Mouse (Mus musculus): ENCODE results near the gene Ropn1. TPM values are rescaled to one million over a fixed set of nuclear protein-coding genes. Genes with fewer than 3 reads are reported as not detected.
A peak's percentile ranks its signal among the peaks of the same experiment; 100 is the strongest.

The Ropn1 gene
- total and polyA plus RNA-seq, 2 experiments from 2014 or later = not detected

GRCm38 (mm10) chr16:34657983-34658382 is 8.3 kb downstream of the Ropn1 start:
- Histone ChIP-seq H3K36me3 (ENCODE audit: insufficient read depth, low read length) (no peaks in the 10 kb centered on the region), H3K4me2 (ENCODE audit: low read depth, low read length, poor library complexity, severe bottlenecking) (peak overlapping the region; percentile 49), H3K9me3 (ENCODE audit: low read length) (no peaks in the 10 kb centered on the region), H3K27me3 (ENCODE audit: insufficient read depth, low read length) (no peaks in the 10 kb centered on the region), H3K27ac (ENCODE audit: low read depth, low read length) (no peak overlapping the region), H3K4me1 (ENCODE audit: insufficient read depth, low read length) (peaks cover 3% of the 10 kb centered on the region; the same call in 1 of the 2 replicates), H3K4me3 (ENCODE audit: low read depth, low read length) (peak overlapping the region; percentile 28), H3K9ac (replicated peaks; ENCODE audit: low read length, poor library complexity, severe bottlenecking) (no peak overlapping the region)
- no peak for TF ChIP-seq CTCF (IDR thresholded peaks at IDR 0.05)
- 20% methylated on average over 5 of the region's 5 CpGs for WGBS
- ATAC-seq (ENCODE audit: low FRiP score) (no peak), DNase-seq (ENCODE audit: low spot score) (no peak)

DNA sequence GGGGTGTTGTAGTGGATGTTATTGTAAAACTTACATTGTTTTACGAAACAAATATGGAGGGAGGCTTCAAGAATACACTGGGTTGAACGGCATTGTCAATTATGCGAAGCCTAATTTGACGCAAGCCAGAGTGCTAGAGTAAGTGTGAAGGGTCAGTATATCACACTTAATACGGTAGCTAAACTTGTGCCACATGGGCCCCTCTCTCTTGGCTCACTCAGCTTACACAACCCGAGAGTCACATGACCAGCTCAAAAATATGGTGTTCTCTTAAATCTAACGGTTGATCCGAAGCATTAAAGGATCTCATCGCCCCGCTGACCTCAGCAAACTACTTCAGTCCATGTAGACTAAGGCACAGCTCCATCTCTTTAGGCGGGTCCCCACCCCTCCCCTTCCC is 8.7 kb downstream of the Ropn1 start:
- no peak for TF ChIP-seq CTCF (IDR thresholded peaks at IDR 0.05)
- no peaks in the 10 kb centered on the region for H3K9me3 ChIP-seq (ENCODE audit: low read length)
- ATAC-seq (ENCODE audit: low FRiP score) (no peak), DNase-seq (ENCODE audit: low spot score) (no peak)
- H3K36me3 ChIP-seq (ENCODE audit: insufficient read depth, low read length) = no peaks in the 10 kb centered on the region
- no peaks in the 10 kb centered on the region for H3K27me3 ChIP-seq (ENCODE audit: insufficient read depth, low read length)
- WGBS = 38% methylated on average over 11 of the region's 11 CpGs
- H3K4me2 ChIP-seq (ENCODE audit: low read depth, low read length, poor library complexity, severe bottlenecking) = peak overlapping the region; percentile 49
- peak overlapping the region; percentile 28 for H3K4me3 ChIP-seq (ENCODE audit: low read depth, low read length)
- no peak overlapping the region for H3K27ac ChIP-seq (ENCODE audit: low read depth, low read length)
- H3K4me1 ChIP-seq (ENCODE audit: insufficient read depth, low read length) = peaks cover 3% of the 10 kb centered on the region; the same call in 1 of the 2 replicates
- no peak overlapping the region for H3K9ac ChIP-seq (replicated peaks; ENCODE audit: low read length, poor library complexity, severe bottlenecking)

DNA sequence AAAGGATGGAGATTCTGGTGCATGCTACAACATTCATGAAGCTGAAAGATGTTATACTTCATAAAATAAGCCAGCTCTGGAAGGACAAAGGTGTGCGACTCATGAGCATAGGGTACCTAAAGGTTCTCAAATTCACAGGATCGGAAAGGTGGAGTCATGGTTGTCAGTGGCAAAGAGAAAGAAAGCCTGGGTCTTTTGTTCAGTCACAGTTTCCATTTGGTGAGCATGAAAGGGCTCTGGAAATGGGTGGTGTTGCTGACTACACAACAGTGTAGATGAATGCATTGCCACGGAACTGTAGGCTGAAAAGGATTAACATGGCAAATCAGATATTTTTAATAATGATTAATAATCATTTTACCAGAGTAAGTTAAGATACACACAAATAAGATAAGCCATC is 14.8 kb downstream of the Ropn1 start:
- WGBS = 73% methylated on average over 3 of the region's 3 CpGs
- no peak for ATAC-seq (ENCODE audit: low FRiP score)

GRCm38 (mm10) chr16:34667031-34667726 is 17.5 kb downstream of the Ropn1 start:
- Histone ChIP-seq H3K4me2 (ENCODE audit: low read depth, low read length, poor library complexity, severe bottlenecking) (peak overlapping the region; percentile 51), H3K9me3 (ENCODE audit: low read length) (no peaks in the 10 kb centered on the region), H3K36me3 (ENCODE audit: insufficient read depth, low read length) (no peaks in the 10 kb centered on the region), H3K9ac (replicated peaks; ENCODE audit: low read length, poor library complexity, severe bottlenecking) (no peak overlapping the region), H3K4me3 (ENCODE audit: low read depth, low read length) (peak overlapping the region; percentile 28; the same call in 1 of the 2 replicates), H3K4me1 (ENCODE audit: insufficient read depth, low read length) (peaks cover 2% of the 10 kb centered on the region; the same call in 1 of the 2 replicates), H3K27ac (ENCODE audit: low read depth, low read length) (no peak overlapping the region), H3K27me3 (ENCODE audit: insufficient read depth, low read length) (no peaks in the 10 kb centered on the region)
- DNase-seq (ENCODE audit: low spot score) (peak; percentile 86), ATAC-seq (ENCODE audit: low FRiP score) (peak; percentile 81)
- TF ChIP-seq CTCF (IDR thresholded peaks at IDR 0.05) = peak; percentile 98
- WGBS = 2% methylated on average over 20 of the region's 20 CpGs

More for the DNA sequence above, 14.8 kb downstream of the Ropn1 start:
- no peak for DNase-seq (ENCODE audit: low spot score)
- Histone ChIP-seq H3K27ac (ENCODE audit: low read depth, low read length) (no peak overlapping the region), H3K9ac (replicated peaks; ENCODE audit: low read length, poor library complexity, severe bottlenecking) (no peak overlapping the region), H3K9me3 (ENCODE audit: low read length) (no peaks in the 10 kb centered on the region), H3K4me2 (ENCODE audit: low read depth, low read length, poor library complexity, severe bottlenecking) (no peak overlapping the region), H3K36me3 (ENCODE audit: insufficient read depth, low read length) (no peaks in the 10 kb centered on the region), H3K27me3 (ENCODE audit: insufficient read depth, low read length) (no peaks in the 10 kb centered on the region), H3K4me1 (ENCODE audit: insufficient read depth, low read length) (peaks cover 2% of the 10 kb centered on the region; the same call in 1 of the 2 replicates), H3K4me3 (ENCODE audit: low read depth, low read length) (no peak overlapping the region)
- no peak for TF ChIP-seq CTCF (IDR thresholded peaks at IDR 0.05)

- Histone ChIP-seq H3K27ac (ENCODE audit: low read depth, low read length) (no peak overlapping the region), H3K9me3 (ENCODE audit: low read length) (no peaks in the 10 kb centered on the region), H3K4me1 (ENCODE audit: insufficient read depth, low read length) (peaks cover 2% of the 10 kb centered on the region; the same call in 1 of the 2 replicates), H3K4me3 (ENCODE audit: low read depth, low read length) (no peak overlapping the region), H3K27me3 (ENCODE audit: insufficient read depth, low read length) (no peaks in the 10 kb centered on the region), H3K36me3 (ENCODE audit: insufficient read depth, low read length) (no peaks in the 10 kb centered on the region), H3K4me2 (ENCODE audit: low read depth, low read length, poor library complexity, severe bottlenecking) (no peak overlapping the region), H3K9ac (replicated peaks; ENCODE audit: low read length, poor library complexity, severe bottlenecking) (no peak overlapping the region)
- DNase-seq (ENCODE audit: low spot score) (no peak), ATAC-seq (ENCODE audit: low FRiP score) (no peak)
- no peak for TF ChIP-seq CTCF (IDR thresholded peaks at IDR 0.05)
- 60% methylated on average over 9 of the region's 9 CpGs for WGBS
These were observed 18.6 kb downstream of the Ropn1 start for GRCm38 (mm10) chr16:34668341-34668740.

DNA sequence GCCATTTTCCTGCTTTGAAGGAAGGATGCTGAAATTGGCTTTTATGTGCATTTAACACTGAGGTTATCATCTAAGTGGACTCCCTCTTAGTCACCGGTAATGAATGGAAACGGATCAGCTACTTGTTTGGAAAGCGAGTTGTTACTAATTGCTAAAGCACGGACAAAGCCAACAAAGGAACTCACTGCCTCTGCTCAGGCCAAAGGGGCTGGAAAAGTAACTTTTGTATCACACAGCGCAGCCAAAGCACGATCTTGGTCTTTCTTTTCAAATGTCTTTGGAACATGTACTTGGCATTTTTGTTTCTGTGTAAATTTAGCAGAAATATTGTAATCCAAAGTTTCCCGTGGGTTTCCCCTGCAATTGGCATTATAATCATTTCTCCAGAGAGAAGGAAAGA is 22.2 kb downstream of the Ropn1 start:
- H3K9ac ChIP-seq (replicated peaks; ENCODE audit: low read length, poor library complexity, severe bottlenecking) = no peak overlapping the region
- no peak for ATAC-seq (ENCODE audit: low FRiP score)
- no peaks in the 10 kb centered on the region for H3K36me3 ChIP-seq (ENCODE audit: insufficient read depth, low read length)
- no peaks in the 10 kb centered on the region for H3K27me3 ChIP-seq (ENCODE audit: insufficient read depth, low read length)
- no peaks in the 10 kb centered on the region for H3K9me3 ChIP-seq (ENCODE audit: low read length)
- TF ChIP-seq CTCF (IDR thresholded peaks at IDR 0.05) = no peak
- 55% methylated on average over 7 of the region's 7 CpGs for whole genome bisulfite sequencing
- no peak overlapping the region for H3K4me2 ChIP-seq (ENCODE audit: low read depth, low read length, poor library complexity, severe bottlenecking)
- DNase-seq (ENCODE audit: low spot score) = no peak
- no peak overlapping the region for H3K27ac ChIP-seq (ENCODE audit: low read depth, low read length)
- H3K4me3 ChIP-seq (ENCODE audit: low read depth, low read length) = no peak overlapping the region
- peaks cover 2% of the 10 kb centered on the region; the same call in 1 of the 2 replicates for H3K4me1 ChIP-seq (ENCODE audit: insufficient read depth, low read length)
